ENCODE assay signal across 15 mouse cellular contexts in the genomic region with DNA sequence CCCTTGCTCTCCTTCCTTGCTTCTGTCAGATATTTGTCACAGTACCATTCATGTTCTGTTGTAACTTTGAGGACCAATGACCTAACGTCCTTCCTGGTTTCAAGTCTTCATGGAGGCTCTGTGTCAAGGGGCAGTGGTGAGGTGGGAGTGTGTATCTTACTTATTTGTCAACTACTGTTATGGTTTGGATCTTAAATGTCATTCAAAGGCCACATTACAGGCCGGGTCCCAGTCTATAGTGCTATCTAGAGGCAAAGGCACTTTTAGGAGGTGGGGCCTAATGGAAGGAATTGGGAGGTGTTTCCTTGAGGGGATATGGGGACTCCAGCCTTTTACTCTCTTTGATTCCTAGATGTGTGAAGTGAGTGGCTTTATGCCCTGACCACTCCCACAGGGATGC.
"Had no signal": no experiment of that assay in that cellular context is flagged by ENCODE, and none has a peak within 500 bp of the region (broad histone marks: within the 10 kb centered on the region; RNA-seq: fewer than 3 reads in every experiment).

No protein-coding gene starts in this region.

- H3K27ac ChIP-seq: neural tube, embryonic 15.5 days; stomach, embryonic 15.5 days; stomach, postnatal 0 days had no signal

- H3K9me3 ChIP-seq: neural tube, embryonic 15.5 days; stomach, embryonic 15.5 days had no signal

- H3K36me3 ChIP-seq: neural tube, embryonic 15.5 days; stomach, embryonic 15.5 days had no signal

- H3K9ac ChIP-seq: neural tube, embryonic 15.5 days; stomach, embryonic 15.5 days had no signal

- H3K4me1 ChIP-seq: neural tube, embryonic 15.5 days; stomach, embryonic 15.5 days had no signal

- DNase-seq: retina, postnatal 1 day; right cerebral cortex, adult 18-20 months; right cerebral cortex, postnatal 14 days; right cerebral cortex, postnatal 25 days; right cerebral cortex, postnatal 4 days; spleen, adult 18-20 months; thymus, adult 18-20 months; thymus, adult 2 months; thymus, postnatal 14 days; thymus, postnatal 25 days; thymus, postnatal 36 days; thymus, postnatal 4 days had no signal

- H3K4me2 ChIP-seq: neural tube, embryonic 15.5 days; stomach, embryonic 15.5 days had no signal

- H3K4me3 ChIP-seq: neural tube, embryonic 15.5 days; stomach, embryonic 15.5 days had no signal

- H3K27me3 ChIP-seq: neural tube, embryonic 15.5 days; stomach, embryonic 15.5 days had no signal
